ENCODE assay signal across 21 mouse cellular contexts in genomic region chr10:97211238-97211695, GRCm38 (mm10).
DNase-seq lines count a peak whose midpoint lies in the region; ATAC-seq lines count a peak whose summit lies in the region.
"Had no signal": no experiment of that assay in that cellular context is flagged by ENCODE, and none has a peak within 500 bp of the region (broad histone marks: within the 10 kb centered on the region; RNA-seq: fewer than 3 reads in every experiment).

No protein-coding gene starts in this region.

- H3K27ac ChIP-seq in forebrain, embryonic 12.5 days = no peak overlapping the region
- no peak overlapping the region for H3K27ac ChIP-seq in forebrain, embryonic 10.5 days
- no peak overlapping the region for H3K27ac ChIP-seq in forebrain, embryonic 14.5 days (ENCODE audit: low read depth, low read length)
- 0 out of 2 replicates have a peak overlapping the region, but pooled peaks have one; percentile 52 for H3K27ac ChIP-seq in hindbrain, embryonic 14.5 days
- 0 out of 2 replicates have a peak overlapping the region, but pooled peaks have one; percentile 24 for H3K27ac ChIP-seq in midbrain, embryonic 15.5 days
- H3K27ac ChIP-seq: gastrocnemius, adult 2 months; heart, embryonic 15.5 days; limb, embryonic 13.5 days; liver, embryonic 14.5 days had no signal

- H3K4me3 ChIP-seq in forebrain, embryonic 12.5 days (replicated peaks) = no peak overlapping the region
- no peak overlapping the region for H3K4me3 ChIP-seq in forebrain, embryonic 10.5 days
- H3K4me3 ChIP-seq in forebrain, embryonic 14.5 days (ENCODE audit: low read depth, low read length) = no peak overlapping the region
- H3K4me3 ChIP-seq in hindbrain, embryonic 14.5 days (replicated peaks; ENCODE audit: low read length) = no peak overlapping the region
- no peak overlapping the region for H3K4me3 ChIP-seq in midbrain, embryonic 15.5 days
- H3K4me3 ChIP-seq: gastrocnemius, adult 2 months; heart, embryonic 15.5 days; hindbrain, embryonic 15.5 days; limb, embryonic 13.5 days; neural tube, embryonic 13.5 days had no signal

- no peaks in the 10 kb centered on the region for H3K9me3 ChIP-seq in forebrain, embryonic 12.5 days
- no peaks in the 10 kb centered on the region for H3K9me3 ChIP-seq in forebrain, embryonic 10.5 days
- no peaks in the 10 kb centered on the region for H3K9me3 ChIP-seq in forebrain, embryonic 14.5 days (replicated peaks; ENCODE audit: control insufficient read depth, low read length)
- H3K9me3 ChIP-seq in hindbrain, embryonic 14.5 days (ENCODE audit: control insufficient read depth, low read length) = no peaks in the 10 kb centered on the region
- no peaks in the 10 kb centered on the region for H3K9me3 ChIP-seq in midbrain, embryonic 15.5 days
- H3K9me3 ChIP-seq: heart, embryonic 15.5 days; hindbrain, embryonic 15.5 days; limb, embryonic 13.5 days; neural tube, embryonic 13.5 days had no signal

- no peak overlapping the region for H3K9ac ChIP-seq in forebrain, embryonic 12.5 days
- H3K9ac ChIP-seq in forebrain, embryonic 14.5 days (ENCODE audit: low read length) = no peak overlapping the region
- H3K9ac ChIP-seq in hindbrain, embryonic 14.5 days = no peak overlapping the region
- H3K9ac ChIP-seq in midbrain, embryonic 15.5 days = no peak overlapping the region
- H3K9ac ChIP-seq: heart, embryonic 15.5 days; hindbrain, embryonic 15.5 days; limb, embryonic 13.5 days; liver, embryonic 14.5 days; neural tube, embryonic 13.5 days had no signal

- no peaks in the 10 kb centered on the region for H3K36me3 ChIP-seq in forebrain, embryonic 12.5 days (replicated peaks)
- no peaks in the 10 kb centered on the region for H3K36me3 ChIP-seq in forebrain, embryonic 10.5 days (replicated peaks)
- no peaks in the 10 kb centered on the region for H3K36me3 ChIP-seq in forebrain, embryonic 14.5 days (ENCODE audit: control insufficient read depth, insufficient read depth, low read length)
- no peaks in the 10 kb centered on the region for H3K36me3 ChIP-seq in hindbrain, embryonic 14.5 days (replicated peaks; ENCODE audit: control insufficient read depth, insufficient read depth)
- no peaks in the 10 kb centered on the region for H3K36me3 ChIP-seq in midbrain, embryonic 15.5 days (replicated peaks)
- H3K36me3 ChIP-seq: heart, embryonic 15.5 days; hindbrain, embryonic 15.5 days; limb, embryonic 13.5 days; neural tube, embryonic 13.5 days had no signal

- WGBS in forebrain, embryonic 12.5 days = 43% methylated on average over 4 of the region's 4 CpGs
- WGBS in forebrain, embryonic 10.5 days = 79% methylated on average over 4 of the region's 4 CpGs
- WGBS in forebrain, embryonic 14.5 days = 16% methylated on average over 4 of the region's 4 CpGs
- 36% methylated on average over 4 of the region's 4 CpGs for WGBS in hindbrain, embryonic 14.5 days
- WGBS in midbrain, embryonic 15.5 days = 27% methylated on average over 4 of the region's 4 CpGs

- ATAC-seq in forebrain, embryonic 12.5 days (ENCODE audit: low FRiP score) = peak; percentile 59; the same call in 1 of the 2 replicates
- ATAC-seq in forebrain, embryonic 14.5 days = peak; percentile 86
- ATAC-seq in hindbrain, embryonic 14.5 days (ENCODE audit: low FRiP score) = peak; percentile 65; the same call in 1 of the 2 replicates
- ATAC-seq in midbrain, embryonic 15.5 days (replicated peaks) = peak; percentile 81

- no peak for DNase-seq in forebrain, embryonic 10.5 days (ENCODE audit: extremely low spot score, low spot score)
- peak; percentile 88 for DNase-seq in forebrain, embryonic 14.5 days (ENCODE audit: low spot score)
- DNase-seq in hindbrain, embryonic 14.5 days (ENCODE audit: low spot score) = no peak
- no peak for DNase-seq in spleen, adult 12 weeks (ENCODE audit: low spot score)
- DNase-seq in spleen, postnatal 14 days (ENCODE audit: low spot score in 2 of 2) = no peak
- DNase-seq in layer of hippocampus, postnatal 25 days (ENCODE audit: extremely low spot score in 1 of 2, low spot score in 1 of 2) = no peak
- DNase-seq: adrenal gland, postnatal 25 days; B cell, adult 2 months; cerebellum, adult 9-10 months; gastrocnemius, adult 2 months; heart, adult 18-20 months; kidney, adult 11 months; kidney, postnatal 14 days; right cerebral cortex, postnatal 4 days had no signal

- no peak overlapping the region for H3K4me2 ChIP-seq in forebrain, embryonic 12.5 days
- no peak overlapping the region for H3K4me2 ChIP-seq in forebrain, embryonic 14.5 days (ENCODE audit: low read length)
- no peak overlapping the region for H3K4me2 ChIP-seq in hindbrain, embryonic 14.5 days (replicated peaks)
- H3K4me2 ChIP-seq in midbrain, embryonic 15.5 days = no peak overlapping the region
- H3K4me2 ChIP-seq: heart, embryonic 15.5 days; hindbrain, embryonic 15.5 days; limb, embryonic 13.5 days; neural tube, embryonic 13.5 days had no signal

- H3K27me3 ChIP-seq in forebrain, embryonic 12.5 days = no peaks in the 10 kb centered on the region
- no peaks in the 10 kb centered on the region for H3K27me3 ChIP-seq in forebrain, embryonic 10.5 days (ENCODE audit: poor library complexity, severe bottlenecking)
- no peaks in the 10 kb centered on the region for H3K27me3 ChIP-seq in forebrain, embryonic 14.5 days (replicated peaks; ENCODE audit: control insufficient read depth, insufficient read depth, low read length)
- no peaks in the 10 kb centered on the region for H3K27me3 ChIP-seq in hindbrain, embryonic 14.5 days (ENCODE audit: control insufficient read depth, insufficient read depth, low read length)
- H3K27me3 ChIP-seq in midbrain, embryonic 15.5 days (replicated peaks) = no peaks in the 10 kb centered on the region
- H3K27me3 ChIP-seq: heart, embryonic 15.5 days; hindbrain, embryonic 15.5 days; limb, embryonic 13.5 days; neural tube, embryonic 13.5 days had no signal

- H3K4me1 ChIP-seq in forebrain, embryonic 12.5 days = peaks cover 13% of the 10 kb centered on the region; the same call in 1 of the 2 replicates
- H3K4me1 ChIP-seq in forebrain, embryonic 10.5 days = peaks cover 23% of the 10 kb centered on the region
- H3K4me1 ChIP-seq in forebrain, embryonic 14.5 days (ENCODE audit: control insufficient read depth, insufficient read depth, low read length) = peaks cover 3% of the 10 kb centered on the region; the same call in 1 of the 2 replicates
- 0 out of 2 replicates have a peak, but pooled peaks cover 4% of the 10 kb centered on the region for H3K4me1 ChIP-seq in hindbrain, embryonic 14.5 days (replicated peaks; ENCODE audit: control insufficient read depth, insufficient read depth, low read length)
- H3K4me1 ChIP-seq in midbrain, embryonic 15.5 days = peaks cover 9% of the 10 kb centered on the region; the same call in 1 of the 2 replicates
- H3K4me1 ChIP-seq: heart, embryonic 15.5 days had no signal

Comparison
In these comparisons a context has a peak if more than half of its experiments do, and no peak if none do; other contexts are left out.
1. H3K27ac ChIP-seq: peak in hindbrain, embryonic 14.5 days (single experiment) and midbrain, embryonic 15.5 days (single experiment); none in forebrain, embryonic 12.5 days (single experiment), forebrain, embryonic 10.5 days (single experiment) and forebrain, embryonic 14.5 days (single experiment).
2. Peak in every context shown above with its lines, with median percentiles within 50 percentile points of each other: ATAC-seq.